Mouse (Mus musculus) frontal cortex, postnatal 36 days (tissue): ENCODE data around the gene Itpkb.

Experiments
- DNase-seq, 2 experiments: peaks; one replicate each; pipeline ENCODE4 v3.0.0; 2022; ENCODE audit warnings: low spot score in 2 of 2

The Itpkb gene

GRCm38 (mm10) chr1:180393873-180394272 is 63.6 kb downstream of the Itpkb start:
- no peak for DNase-seq

GRCm38 (mm10) chr1:180397734-180398133 is 67.4 kb downstream of the Itpkb start:
- no peak for DNase-seq

GRCm38 (mm10) chr1:180398446-180398845 is 68.2 kb downstream of the Itpkb start:
- no peak for DNase-seq

- no peak for DNase-seq
Observed at GRCm38 (mm10) chr1:180400691-180401455, 70.6 kb downstream of the Itpkb start.

GRCm38 (mm10) chr1:180401725-180402124 is 71.4 kb downstream of the Itpkb start:
- DNase-seq = no peak

GRCm38 (mm10) chr1:180402481-180403081 is 72.3 kb downstream of the Itpkb start:
- DNase-seq = no peak

GRCm38 (mm10) chr1:180403357-180403693 is 73.0 kb downstream of the Itpkb start:
- DNase-seq = no peak

- no peak for DNase-seq
Observed at GRCm38 (mm10) chr1:180403694-180404606, 73.7 kb downstream of the Itpkb start.

GRCm38 (mm10) chr1:180404706-180405105 is 74.4 kb downstream of the Itpkb start:
- no peak for DNase-seq

GRCm38 (mm10) chr1:180405576-180406335 is 75.5 kb downstream of the Itpkb start:
- DNase-seq = no peak

GRCm38 (mm10) chr1:180406336-180407035 is 76.2 kb downstream of the Itpkb start:
- DNase-seq = no peak

GRCm38 (mm10) chr1:180407171-180407671 is 76.9 kb downstream of the Itpkb start:
- no peak for DNase-seq

GRCm38 (mm10) chr1:180407727-180408719 is 77.7 kb downstream of the Itpkb start:
- DNase-seq = no peak

GRCm38 (mm10) chr1:180408832-180409231 is 78.5 kb downstream of the Itpkb start:
- DNase-seq = no peak

- DNase-seq = no peak
Observed at GRCm38 (mm10) chr1:180409771-180410170, 79.5 kb downstream of the Itpkb start.

- DNase-seq = no peak
Observed at GRCm38 (mm10) chr1:180410306-180410705, 80.0 kb downstream of the Itpkb start.

GRCm38 (mm10) chr1:180415064-180415463 is 84.8 kb downstream of the Itpkb start:
- DNase-seq = no peak

GRCm38 (mm10) chr1:180415836-180416235 is 85.6 kb downstream of the Itpkb start:
- DNase-seq = no peak

GRCm38 (mm10) chr1:180417118-180417517 is 86.8 kb downstream of the Itpkb start:
- no peak for DNase-seq

GRCm38 (mm10) chr1:180419059-180419458 is 88.8 kb downstream of the Itpkb start:
- DNase-seq = no peak
